Mouse (Mus musculus) mature B cell (primary cell): Measurements from ENCODE around the gene Gmfg.

Experiments used
- in situ Hi-C: fragments of 300-500 bp; cut with MboI; formaldehyde crosslinking; loops from 2 replicates; pipeline ENCODE4 v1.14.3; 2019

Gmfg gene

GRCm38 (mm10) chr7:28482854-28483253 is 45.6 kb downstream of the Gmfg start:
- in situ Hi-C loops: no loop called here

- in situ Hi-C loops: no loop called here
Measured at GRCm38 (mm10) chr7:28484192-28484591, 46.9 kb downstream of the Gmfg start.

- in situ Hi-C loops: no loop called here
Measured at GRCm38 (mm10) chr7:28488030-28488491, 50.8 kb downstream of the Gmfg start.

GRCm38 (mm10) chr7:28490410-28490809 is 53.2 kb downstream of the Gmfg start:
- in situ Hi-C loops: no loop called here

GRCm38 (mm10) chr7:28490903-28491302 is 53.7 kb downstream of the Gmfg start:
- in situ Hi-C loops: no loop called here

- in situ Hi-C loops: no loop called here
Measured at GRCm38 (mm10) chr7:28492310-28492709, 55.1 kb downstream of the Gmfg start.

- in situ Hi-C loops: no loop called here
Measured at GRCm38 (mm10) chr7:28495426-28495825, 58.2 kb downstream of the Gmfg start.
